Mouse (Mus musculus): ENCODE data around the gene Olfr266. TPM values are rescaled to one million over a fixed set of nuclear protein-coding genes. Genes with fewer than 3 reads are reported as not detected.

Gene Olfr266
- polyA plus RNA-seq (2015; fragmentation: Illumina TruSeq; extraction: RNeasy Lipid Tissue Mini Kit (QIAGEN cat#74804); ENCODE audit: insufficient read depth, low replicate concordance), result not detected

GRCm38 (mm10) chr3:106826187-106826586, at the start of gene Olfr266:
Olfr266 (minus strand) TSS chr3:106826287.

GRCm38 (mm10) chr3:106789930-106790329, 36.2 kb downstream of the Olfr266 start, which contains the start of gene Cd53:
Cd53 (minus strand) TSS chr3:106790149.

Other genes starting within 250 kb of the Olfr266 start
- gene Lrif1, start 141.3 kb downstream of the Olfr266 start, polyA plus RNA-seq (2015; fragmentation: Illumina TruSeq; extraction: RNeasy Lipid Tissue Mini Kit (QIAGEN cat#74804); ENCODE audit: insufficient read depth, low replicate concordance), result 83.2 TPM
- gene Cd53, start 36.1 kb downstream of the Olfr266 start, polyA plus RNA-seq (2015; fragmentation: Illumina TruSeq; extraction: RNeasy Lipid Tissue Mini Kit (QIAGEN cat#74804); ENCODE audit: insufficient read depth, low replicate concordance), result 781 TPM
- 11.1 TPM for gene Kcna3, start 209.9 kb upstream of the Olfr266 start, polyA plus RNA-seq (2015; fragmentation: Illumina TruSeq; extraction: RNeasy Lipid Tissue Mini Kit (QIAGEN cat#74804); ENCODE audit: insufficient read depth, low replicate concordance)